Mouse (Mus musculus): ENCODE measurements around the gene Cdip1. TPM values are rescaled to one million over a fixed set of nuclear protein-coding genes. Genes with fewer than 3 reads are reported as not detected.
"Not testable (repeated sequence)": the region's sequence is repeated elsewhere in the genome, so short reads cannot be mapped to it uniquely, and the experiment has no call there.

The Cdip1 gene
- total and polyA plus RNA-seq, 2 experiments from 2014 or later: 135 to 147 TPM

DNA sequence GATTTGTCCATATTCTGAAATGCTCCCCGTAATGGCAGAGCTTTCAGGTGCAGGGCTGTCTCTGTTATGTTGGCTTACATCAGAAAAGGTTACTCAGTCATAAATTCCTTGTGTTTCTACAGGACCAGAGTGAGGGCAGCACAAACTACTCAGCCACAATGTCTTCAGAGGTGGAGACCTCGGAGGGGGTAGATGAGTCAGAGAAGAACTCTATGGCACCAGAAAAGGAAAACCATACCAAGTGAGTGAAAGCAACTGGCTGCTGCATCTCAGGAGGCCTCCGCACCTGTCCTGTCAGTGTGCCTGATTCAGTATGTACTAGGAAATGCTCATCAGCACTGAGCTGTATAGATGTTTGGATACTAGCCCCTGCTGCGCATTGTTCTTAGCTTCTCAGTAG is 27.7 kb downstream of the Cdip1 start:
- no peak for DNase-seq (ENCODE audit: low spot score)
- Histone ChIP-seq H3K9ac (replicated peaks; ENCODE audit: low read length) (no peak overlapping the region), H3K9me3 (ENCODE audit: low read length) (no peaks in the 10 kb centered on the region), H3K4me1 (ENCODE audit: insufficient read depth, low read length) (no peaks in the 10 kb centered on the region), H3K36me3 (ENCODE audit: insufficient read depth, low read length) (peaks cover 25% of the 10 kb centered on the region; the same call in 1 of the 2 replicates), H3K27me3 (ENCODE audit: insufficient read depth, low read length) (no peaks in the 10 kb centered on the region), H3K4me2 (ENCODE audit: low read depth, low read length) (no peak overlapping the region), H3K27ac (no peak overlapping the region), H3K4me3 (ENCODE audit: low read length) (no peak overlapping the region)
- WGBS: 94% methylated on average over 4 of the region's 4 CpGs
- no peak for ATAC-seq
- TF ChIP-seq CTCF (IDR thresholded peaks at IDR 0.05; ENCODE audit: low read depth): no peak

DNA sequence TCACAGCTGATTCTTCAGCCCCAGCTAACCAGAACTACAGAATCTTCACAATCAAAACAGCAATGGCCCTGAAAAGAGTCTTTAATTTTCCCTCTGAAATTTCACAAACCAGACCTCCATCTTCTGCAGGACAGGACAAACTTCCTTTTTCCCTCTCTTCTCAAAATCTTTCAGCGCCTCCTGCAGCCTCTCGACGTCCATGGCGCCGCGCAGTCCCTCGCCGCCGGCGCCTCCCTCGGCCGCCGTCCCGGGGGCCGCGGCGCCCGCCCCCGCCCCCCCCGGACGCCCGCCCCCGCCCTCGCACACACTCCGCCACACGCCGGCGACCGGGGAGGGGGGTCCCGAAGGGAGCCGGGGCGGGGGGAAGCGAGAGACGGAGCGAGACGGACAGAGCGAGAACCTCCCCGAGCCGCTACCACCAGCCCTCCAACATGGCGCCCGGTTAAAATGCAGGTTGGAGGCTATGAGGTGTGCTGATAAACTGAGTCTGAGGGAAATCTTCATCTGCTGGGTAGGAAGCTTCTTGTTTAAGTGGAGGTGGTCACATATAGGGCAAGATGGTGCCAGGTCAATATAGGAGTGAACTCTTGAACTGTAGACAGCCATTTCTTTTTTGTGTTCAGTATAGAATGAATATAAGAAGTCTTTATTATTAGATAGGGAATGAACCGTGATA is 33.3 kb downstream of the Cdip1 start:
- H3K9me3 ChIP-seq (ENCODE audit: low read length); H3K36me3 ChIP-seq (ENCODE audit: insufficient read depth, low read length); H3K4me1 ChIP-seq (ENCODE audit: insufficient read depth, low read length); H3K27me3 ChIP-seq (ENCODE audit: insufficient read depth, low read length): not testable (repeated sequence)
- 3% methylated on average over 32 of the region's 42 CpGs for WGBS
- Histone ChIP-seq H3K4me3 (ENCODE audit: low read length) (peak overlapping the region; percentile 41), H3K4me2 (ENCODE audit: low read depth, low read length) (peak overlapping the region; percentile 56), H3K9ac (replicated peaks; ENCODE audit: low read length) (peak overlapping the region; percentile 47), H3K27ac (peak overlapping the region; percentile 76)
- ATAC-seq (peak; percentile 88), DNase-seq (ENCODE audit: low spot score) (peak; percentile 48)
- peak; percentile 24 for TF ChIP-seq CTCF (IDR thresholded peaks at IDR 0.05; ENCODE audit: low read depth)

DNA sequence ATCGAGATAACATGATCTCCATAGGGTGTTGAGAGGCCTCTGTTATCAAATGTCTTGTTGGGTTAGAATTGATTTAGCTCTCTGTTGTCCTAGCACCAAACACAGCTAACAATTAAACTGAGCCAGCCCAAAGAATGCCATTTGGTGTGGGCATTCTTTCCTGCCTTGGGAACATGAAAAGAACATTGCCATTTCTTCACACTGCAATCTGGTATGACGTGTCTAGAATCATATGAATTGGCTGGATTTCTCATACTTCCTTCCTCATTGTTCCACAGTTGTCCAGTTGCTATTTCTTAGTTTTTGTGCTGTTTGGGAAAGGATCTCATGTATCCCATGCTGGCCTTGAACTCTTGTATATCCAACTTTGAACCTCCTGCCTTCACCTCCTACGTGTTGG is 36.0 kb downstream of the Cdip1 start:
- no peaks in the 10 kb centered on the region for H3K36me3 ChIP-seq (ENCODE audit: insufficient read depth, low read length)
- no peak for ATAC-seq
- H3K4me3 ChIP-seq (ENCODE audit: low read length): no peak overlapping the region
- no peak overlapping the region for H3K9ac ChIP-seq (replicated peaks; ENCODE audit: low read length)
- H3K9me3 ChIP-seq (ENCODE audit: low read length): no peaks in the 10 kb centered on the region
- WGBS: 83% methylated on average over 3 of the region's 3 CpGs
- H3K27ac ChIP-seq: no peak overlapping the region
- H3K4me1 ChIP-seq (ENCODE audit: insufficient read depth, low read length): no peaks in the 10 kb centered on the region
- no peak for DNase-seq (ENCODE audit: low spot score)
- no peak overlapping the region for H3K4me2 ChIP-seq (ENCODE audit: low read depth, low read length)
- H3K27me3 ChIP-seq (ENCODE audit: insufficient read depth, low read length): no peaks in the 10 kb centered on the region
- no peak for TF ChIP-seq CTCF (IDR thresholded peaks at IDR 0.05; ENCODE audit: low read depth)

DNA sequence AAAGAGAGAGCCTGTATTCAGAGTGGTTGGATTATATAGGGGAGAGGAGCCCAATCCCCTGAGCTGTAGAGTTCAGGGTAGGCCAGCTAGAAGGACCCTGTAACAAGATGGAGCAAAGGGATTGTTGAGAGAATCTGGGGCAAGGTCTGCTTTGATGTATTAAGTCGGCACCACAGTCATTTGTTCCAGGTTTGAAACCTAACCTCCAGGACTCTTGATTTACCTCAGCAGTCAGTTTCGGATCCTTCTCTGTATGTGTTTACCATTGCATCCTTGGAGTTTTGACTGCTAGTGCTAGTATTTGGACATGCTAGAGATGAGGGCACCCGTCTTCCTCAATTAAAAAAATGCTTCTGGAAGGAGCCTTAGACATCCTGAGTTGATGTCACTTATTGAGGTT is 37.9 kb downstream of the Cdip1 start:
- no peaks in the 10 kb centered on the region for H3K4me1 ChIP-seq (ENCODE audit: insufficient read depth, low read length)
- no peaks in the 10 kb centered on the region for H3K9me3 ChIP-seq (ENCODE audit: low read length)
- H3K4me2 ChIP-seq (ENCODE audit: low read depth, low read length): no peak overlapping the region
- no peak for DNase-seq (ENCODE audit: low spot score)
- TF ChIP-seq CTCF (IDR thresholded peaks at IDR 0.05; ENCODE audit: low read depth): no peak
- WGBS: 97% methylated on average over 3 of the region's 3 CpGs
- no peak overlapping the region for H3K4me3 ChIP-seq (ENCODE audit: low read length)
- ATAC-seq: no peak
- H3K27me3 ChIP-seq (ENCODE audit: insufficient read depth, low read length): no peaks in the 10 kb centered on the region
- H3K9ac ChIP-seq (replicated peaks; ENCODE audit: low read length): no peak overlapping the region
- H3K27ac ChIP-seq: no peak overlapping the region
- H3K36me3 ChIP-seq (ENCODE audit: insufficient read depth, low read length): no peaks in the 10 kb centered on the region

DNA sequence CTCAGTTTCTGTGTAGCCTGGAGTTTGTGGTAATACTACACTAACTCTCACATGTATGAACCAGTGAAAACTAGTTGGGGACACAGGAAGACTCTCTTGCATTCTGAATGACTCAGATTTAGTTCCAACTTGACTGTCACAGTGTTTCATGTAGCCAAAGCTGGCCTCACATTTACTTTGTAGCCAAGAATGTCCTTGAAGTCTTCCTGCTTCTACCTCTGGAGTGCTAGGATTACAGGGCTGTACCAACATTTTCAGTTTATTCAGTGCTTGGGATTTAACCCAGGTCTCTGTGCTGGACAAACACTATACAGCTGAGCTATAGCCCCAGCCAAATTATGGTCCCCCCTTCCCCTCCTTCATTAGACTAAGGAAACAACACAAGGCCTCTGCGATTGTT is 47.9 kb downstream of the Cdip1 start:
- WGBS: 100% methylated on average over 1 of the region's 1 CpGs
- Histone ChIP-seq H3K27ac (no peak overlapping the region), H3K9me3 (ENCODE audit: low read length) (0 out of 2 replicates have a peak, but pooled peaks cover 3% of the 10 kb centered on the region), H3K4me1 (ENCODE audit: insufficient read depth, low read length) (no peaks in the 10 kb centered on the region), H3K4me3 (ENCODE audit: low read length) (no peak overlapping the region), H3K27me3 (ENCODE audit: insufficient read depth, low read length) (no peaks in the 10 kb centered on the region), H3K36me3 (ENCODE audit: insufficient read depth, low read length) (no peaks in the 10 kb centered on the region), H3K9ac (replicated peaks; ENCODE audit: low read length) (no peak overlapping the region), H3K4me2 (ENCODE audit: low read depth, low read length) (no peak overlapping the region)
- ATAC-seq (no peak), DNase-seq (ENCODE audit: low spot score) (no peak)
- no peak for TF ChIP-seq CTCF (IDR thresholded peaks at IDR 0.05; ENCODE audit: low read depth)

DNA sequence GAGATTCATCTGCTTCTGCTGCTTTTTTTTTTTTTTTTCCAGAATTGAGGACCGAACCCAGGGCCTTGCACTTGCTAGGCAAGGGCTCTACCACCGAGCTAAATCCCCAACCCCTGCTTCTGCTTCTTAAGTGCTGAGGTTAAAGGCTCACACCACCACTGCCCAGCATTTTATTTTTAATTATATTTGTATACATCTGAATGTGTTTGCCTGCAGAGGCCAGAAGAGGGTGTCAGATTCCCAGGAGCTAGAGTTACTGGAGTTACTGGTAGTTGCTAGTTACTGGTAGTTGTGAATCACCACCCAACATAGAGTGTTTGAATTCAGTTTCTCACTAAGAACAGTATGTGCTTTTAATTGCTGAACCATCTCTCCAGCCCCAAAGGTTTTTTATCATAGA is 50.1 kb downstream of the Cdip1 start:
- no peak overlapping the region for H3K9ac ChIP-seq (replicated peaks; ENCODE audit: low read length)
- 0 out of 2 replicates have a peak, but pooled peaks cover 3% of the 10 kb centered on the region for H3K9me3 ChIP-seq (ENCODE audit: low read length)
- no peaks in the 10 kb centered on the region for H3K27me3 ChIP-seq (ENCODE audit: insufficient read depth, low read length)
- ATAC-seq (no peak), DNase-seq (ENCODE audit: low spot score) (no peak)
- 94% methylated on average over 2 of the region's 2 CpGs for WGBS
- H3K27ac ChIP-seq: no peak overlapping the region
- no peak for TF ChIP-seq CTCF (IDR thresholded peaks at IDR 0.05; ENCODE audit: low read depth)
- H3K4me2 ChIP-seq (ENCODE audit: low read depth, low read length): no peak overlapping the region
- no peaks in the 10 kb centered on the region for H3K4me1 ChIP-seq (ENCODE audit: insufficient read depth, low read length)
- no peaks in the 10 kb centered on the region for H3K36me3 ChIP-seq (ENCODE audit: insufficient read depth, low read length)
- H3K4me3 ChIP-seq (ENCODE audit: low read length): no peak overlapping the region

DNA sequence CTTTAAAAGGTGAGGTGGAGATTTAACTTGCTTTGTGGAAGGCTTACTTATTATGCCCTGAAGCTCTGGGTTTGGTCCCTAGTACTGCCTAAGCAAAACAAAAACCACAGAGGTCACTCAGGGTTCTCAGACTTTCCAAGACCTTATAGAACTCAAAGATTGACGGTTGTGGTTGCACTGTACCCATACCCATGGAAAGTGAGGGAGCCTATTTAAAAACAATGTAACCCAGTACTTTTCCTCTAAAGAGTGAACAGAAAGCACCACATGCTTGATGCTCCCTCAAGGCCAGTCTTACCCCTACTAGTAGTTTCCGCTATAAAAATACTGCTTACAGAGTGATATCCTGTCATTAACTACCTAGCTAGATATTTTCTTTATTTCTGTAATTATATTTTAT is 53.8 kb downstream of the Cdip1 start:
- DNase-seq (ENCODE audit: low spot score): no peak
- no peaks in the 10 kb centered on the region for H3K4me1 ChIP-seq (ENCODE audit: insufficient read depth, low read length)
- no peaks in the 10 kb centered on the region for H3K27me3 ChIP-seq (ENCODE audit: insufficient read depth, low read length)
- no peak overlapping the region for H3K4me3 ChIP-seq (ENCODE audit: low read length)
- H3K9ac ChIP-seq (replicated peaks; ENCODE audit: low read length): no peak overlapping the region
- no peaks in the 10 kb centered on the region for H3K9me3 ChIP-seq (ENCODE audit: low read length)
- no peak overlapping the region for H3K4me2 ChIP-seq (ENCODE audit: low read depth, low read length)
- no peak for ATAC-seq
- no peaks in the 10 kb centered on the region for H3K36me3 ChIP-seq (ENCODE audit: insufficient read depth, low read length)
- H3K27ac ChIP-seq: no peak overlapping the region
- no peak for TF ChIP-seq CTCF (IDR thresholded peaks at IDR 0.05; ENCODE audit: low read depth)
- WGBS: 85% methylated on average over 2 of the region's 2 CpGs

All from hindbrain, postnatal 0 days (tissue).